Mouse (Mus musculus) small intestine, adult 2 months (tissue): Measurements from ENCODE around the gene Rbp7.

Experiments used
- CTCF ChIP-seq: fragments of 200-500 bp; IDR thresholded peaks from 2 replicates; pipeline ENCODE4 v1.5.1; 2012; ENCODE audit warnings: low read depth, mild to moderate bottlenecking, control low read depth, inconsistent platforms, low read length, moderate library complexity, mixed read lengths; ENCODE audit not compliant: insufficient replicate concordance, insufficient read length; ENCODE audit errors: extremely low read depth
- POLR2A ChIP-seq: fragments of 200-500 bp; IDR thresholded peaks from 2 replicates; pipeline ENCODE4 v1.6.1; 2012; ENCODE audit warnings: low read depth, mild to moderate bottlenecking, control low read depth, inconsistent platforms, low read length, moderate library complexity

DNA sequence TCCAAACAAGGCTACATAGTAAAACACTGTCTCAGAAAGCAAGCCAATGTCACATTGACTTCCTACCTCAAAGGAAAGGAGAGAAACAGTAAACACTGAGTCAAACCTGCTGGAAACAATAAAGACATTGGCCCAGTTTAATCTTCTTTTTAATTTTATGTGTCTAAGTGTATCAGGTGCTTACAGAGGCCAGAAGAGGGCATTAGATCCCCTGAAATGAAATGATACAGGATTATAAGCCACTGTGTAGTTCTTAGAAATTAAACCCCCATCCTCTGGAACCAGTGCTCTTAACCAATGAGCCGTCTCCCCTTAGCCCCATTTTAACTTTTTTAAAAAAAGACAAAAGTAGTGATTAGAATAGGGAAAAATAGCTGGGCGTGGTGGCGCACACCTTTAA, 40.5 kb downstream of the Rbp7 start:
- TF ChIP-seq CTCF = no peak
- TF ChIP-seq POLR2A = no peak
